Mouse (Mus musculus) thymus, adult 2 months (tissue): Measurements from ENCODE around the gene Gm37240. TPM values are rescaled to one million over a fixed set of nuclear protein-coding genes. Genes with fewer than 3 reads are reported as not detected.

Experiments
- DNase-seq: peaks from one replicate; pipeline ENCODE4 v3.0.0; 2021
- H3K27ac ChIP-seq: fragments of 200-500 bp; 2 replicates; pipeline ENCODE4 v1.5.1; 2012; ENCODE audit warnings: low read length, control low read depth; ENCODE audit not compliant: control insufficient read depth, insufficient read depth
- H3K27me3 ChIP-seq: fragments of 200-500 bp; 2 replicates; pipeline ENCODE4 v1.6.1; 2012; ENCODE audit warnings: mild to moderate bottlenecking, low read length, moderate library complexity, mixed read lengths; ENCODE audit not compliant: control insufficient read depth, insufficient read depth
- H3K36me3 ChIP-seq: fragments of 200-500 bp; 2 replicates; pipeline ENCODE4 v1.6.1; 2012; ENCODE audit warnings: mild to moderate bottlenecking, low read length, moderate library complexity; ENCODE audit not compliant: control insufficient read depth, insufficient read depth
- H3K4me1 ChIP-seq: fragments of 200-500 bp; replicated peaks from 2 replicates; pipeline ENCODE4 v1.6.1; 2012; ENCODE audit warnings: low read length; ENCODE audit not compliant: control insufficient read depth, insufficient read depth
- H3K4me3 ChIP-seq: fragments of 200-500 bp; 2 replicates; pipeline ENCODE4 v1.5.1; 2012; ENCODE audit warnings: mild to moderate bottlenecking, low read length, control low read depth, moderate library complexity; ENCODE audit not compliant: control insufficient read depth, insufficient read depth
- CTCF ChIP-seq: fragments of 200-500 bp; IDR thresholded peaks from 2 replicates; pipeline ENCODE4 v1.5.1; 2012; ENCODE audit warnings: mild to moderate bottlenecking, control low read depth, low read length, moderate library complexity, borderline replicate concordance; ENCODE audit not compliant: control insufficient read depth, poor library complexity, insufficient read depth; ENCODE audit errors: extremely low read depth
- POLR2A ChIP-seq: fragments of 200-500 bp; IDR thresholded peaks from 2 replicates; pipeline ENCODE4 v1.6.1; 2012; ENCODE audit warnings: mild to moderate bottlenecking, low read length, control low read depth, moderate library complexity; ENCODE audit not compliant: control insufficient read depth, poor library complexity, insufficient read depth; ENCODE audit errors: extremely low read depth
- WGBS: fragments of 180-500 bp; shearing (Covaris S2); methylation state at CpG from one replicate; pipeline ENCODE4 v1.1.7; 2018; 5-methylcytosine and 5-hydroxymethylcytosine counted together
- polyA plus RNA-seq: library from polyadenylated mRNA; depleted of rRNA; stranded (reverse); fragments of >200 nt; gene quantifications from 2 replicates; pipeline ENCODE4 v1.2.3, GENCODE M21; 2012

The Gm37240 gene
- polyA plus RNA-seq, 1 experiment = 7.0 TPM

DNA sequence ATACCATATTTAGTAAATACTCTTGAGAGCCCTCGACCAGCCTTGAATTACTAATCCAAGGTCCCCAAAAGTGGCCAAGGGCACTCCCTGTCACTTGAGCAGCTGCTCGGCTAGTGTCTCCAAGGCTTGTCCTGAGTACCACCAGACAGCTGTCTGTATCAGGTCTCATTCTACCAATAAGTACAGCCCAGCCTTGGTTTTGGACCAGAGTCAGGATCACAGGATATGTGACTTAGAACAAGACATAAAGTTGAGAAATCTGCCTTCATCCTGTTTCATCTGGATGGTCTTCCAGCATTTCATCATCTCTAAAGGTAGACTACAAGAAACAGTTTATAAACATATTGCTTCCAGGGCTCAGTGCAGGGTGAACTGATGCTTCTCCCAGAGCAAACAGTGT is 253.6 kb downstream of the Gm37240 start:
- TF ChIP-seq POLR2A (no peak), CTCF (no peak)
- Histone ChIP-seq H3K36me3 (no peaks in the 10 kb centered on the region), H3K4me1 (no peaks in the 10 kb centered on the region), H3K4me3 (no peak overlapping the region), H3K27ac (no peak overlapping the region), H3K27me3 (no peaks in the 10 kb centered on the region)
- DNase-seq = no peak
- WGBS = 92% methylated on average over 2 of the region's 2 CpGs

DNA sequence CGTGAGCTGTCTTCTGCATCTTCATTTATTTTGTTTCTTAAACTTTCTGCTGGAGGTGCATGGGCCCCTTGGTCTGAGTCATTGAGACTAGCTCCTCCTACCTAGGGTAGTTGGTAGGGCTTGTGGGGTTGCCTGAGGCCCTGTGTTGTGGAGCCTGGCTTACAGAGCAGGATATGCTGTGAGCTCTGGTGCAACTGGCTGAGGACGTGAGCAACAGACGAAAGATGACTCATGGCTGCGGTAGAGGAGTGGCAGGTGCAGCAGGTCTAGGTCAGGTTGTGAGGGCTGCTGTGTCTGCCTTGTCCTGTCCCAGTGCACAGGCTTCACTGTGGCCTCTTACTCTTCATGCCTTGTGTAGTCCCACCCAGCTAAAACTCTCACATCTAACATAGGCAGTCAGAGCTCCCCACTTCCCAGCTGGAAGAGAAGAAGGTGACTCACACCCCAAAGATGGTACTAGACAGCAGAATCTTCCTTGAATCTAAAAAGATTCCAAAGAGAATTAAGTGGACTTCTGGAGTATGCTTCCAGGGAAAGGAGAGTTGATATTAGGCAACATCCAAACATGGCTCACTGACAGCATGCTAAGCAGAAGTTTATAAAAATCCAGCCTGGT is 257.3 kb downstream of the Gm37240 start:
- Histone ChIP-seq H3K27me3 (no peaks in the 10 kb centered on the region), H3K36me3 (no peaks in the 10 kb centered on the region), H3K4me1 (no peaks in the 10 kb centered on the region), H3K27ac (no peak overlapping the region), H3K4me3 (no peak overlapping the region)
- no peak for TF ChIP-seq CTCF
- TF ChIP-seq POLR2A = no peak
- WGBS = 94% methylated on average over 4 of the region's 4 CpGs
- DNase-seq = no peak

DNA sequence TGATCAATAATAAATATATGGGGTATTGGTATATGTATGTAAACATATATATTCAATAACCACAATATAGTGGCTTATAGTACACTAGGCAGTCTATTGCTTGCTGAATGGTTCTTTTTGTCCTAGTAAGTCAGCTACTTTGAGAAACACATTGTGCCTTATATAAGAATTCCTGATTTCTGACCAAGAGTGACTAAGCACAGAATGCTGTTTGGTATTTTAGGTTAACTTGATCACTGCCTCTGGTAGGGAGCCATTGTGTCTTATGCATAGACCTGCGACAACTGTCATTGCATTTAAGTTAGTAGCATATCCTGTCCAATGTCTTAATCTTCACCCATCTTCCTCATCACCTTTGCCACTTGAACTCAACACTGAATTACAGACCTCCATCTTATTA is 267.6 kb downstream of the Gm37240 start:
- H3K4me1 ChIP-seq = no peaks in the 10 kb centered on the region
- no peaks in the 10 kb centered on the region for H3K36me3 ChIP-seq
- no peak overlapping the region for H3K27ac ChIP-seq
- H3K4me3 ChIP-seq = no peak overlapping the region
- 95% methylated on average over 1 of the region's 1 CpGs for WGBS
- DNase-seq = no peak
- H3K27me3 ChIP-seq = no peaks in the 10 kb centered on the region
- TF ChIP-seq POLR2A (no peak), CTCF (no peak)

DNA sequence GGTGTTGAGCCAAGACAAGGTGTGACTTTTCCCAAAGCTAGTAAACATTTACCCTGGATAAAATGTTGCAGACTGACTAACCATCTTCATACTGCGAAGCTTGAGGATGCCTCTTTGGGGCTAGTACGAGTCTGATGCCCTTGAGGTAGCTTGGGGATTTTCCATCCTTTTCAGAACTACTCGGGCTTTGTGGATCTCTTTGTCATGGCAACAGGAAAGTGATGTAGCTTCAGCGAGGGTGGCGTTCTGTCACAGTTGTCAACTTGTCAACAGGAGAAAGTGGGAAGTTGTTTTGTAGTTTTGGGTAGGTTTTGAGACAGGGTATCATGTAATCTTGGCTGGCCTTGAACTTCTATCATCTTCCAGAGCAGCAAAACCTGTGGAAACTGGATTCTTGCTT is 268.0 kb downstream of the Gm37240 start:
- no peak for DNase-seq
- Histone ChIP-seq H3K4me1 (no peaks in the 10 kb centered on the region), H3K27ac (no peak overlapping the region), H3K36me3 (no peaks in the 10 kb centered on the region), H3K4me3 (no peak overlapping the region), H3K27me3 (no peaks in the 10 kb centered on the region)
- 94% methylated on average over 5 of the region's 5 CpGs for WGBS
- TF ChIP-seq CTCF = no peak
- no peak for TF ChIP-seq POLR2A

DNA sequence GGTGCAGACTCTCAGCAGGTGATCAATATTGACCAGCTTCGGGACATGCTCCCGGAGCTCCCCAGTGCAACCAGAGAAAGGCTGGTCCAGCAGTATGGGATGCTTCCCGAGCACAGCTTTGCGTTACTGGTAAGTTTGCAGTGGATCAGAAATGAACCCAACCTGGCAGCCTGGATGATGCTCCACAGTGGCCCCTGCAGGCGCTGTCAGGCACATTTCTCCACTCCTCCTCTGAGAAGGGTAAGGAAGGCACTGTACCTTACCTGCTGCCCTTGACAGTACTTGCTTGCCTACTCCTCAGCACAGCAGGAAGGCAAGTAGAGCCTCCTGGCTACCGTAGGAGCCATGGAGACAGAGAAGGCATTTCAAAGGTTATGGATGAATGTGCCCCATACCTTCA is 268.4 kb downstream of the Gm37240 start:
- no peak overlapping the region for H3K4me3 ChIP-seq
- no peaks in the 10 kb centered on the region for H3K27me3 ChIP-seq
- H3K36me3 ChIP-seq = no peaks in the 10 kb centered on the region
- TF ChIP-seq CTCF = no peak
- TF ChIP-seq POLR2A = no peak
- WGBS = 96% methylated on average over 6 of the region's 6 CpGs
- no peaks in the 10 kb centered on the region for H3K4me1 ChIP-seq
- no peak for DNase-seq
- H3K27ac ChIP-seq = no peak overlapping the region

DNA sequence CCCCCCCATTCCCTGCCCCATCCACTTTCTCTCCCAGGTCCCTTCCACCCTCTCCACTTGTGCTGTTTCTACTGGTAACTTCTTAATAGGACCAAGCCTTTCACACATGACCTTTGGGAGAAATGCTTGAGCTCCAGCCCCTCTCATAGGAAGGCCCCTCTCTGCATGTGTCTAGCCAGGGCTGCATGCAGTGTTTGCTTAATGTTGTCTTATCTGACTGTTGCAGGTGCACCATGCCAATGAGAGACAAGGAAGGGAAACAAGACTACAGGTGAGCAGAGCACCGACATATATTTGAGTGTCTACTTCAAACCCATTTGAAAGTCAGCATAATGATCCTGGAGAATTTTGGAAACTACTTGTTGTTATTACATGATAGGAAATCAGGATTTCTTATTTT is 270.9 kb downstream of the Gm37240 start:
- no peak for DNase-seq
- TF ChIP-seq POLR2A = no peak
- no peak for TF ChIP-seq CTCF
- H3K27me3 ChIP-seq = no peaks in the 10 kb centered on the region
- no peaks in the 10 kb centered on the region for H3K36me3 ChIP-seq
- no peak overlapping the region for H3K27ac ChIP-seq
- WGBS = 97% methylated on average over 1 of the region's 1 CpGs
- H3K4me1 ChIP-seq = no peaks in the 10 kb centered on the region
- no peak overlapping the region for H3K4me3 ChIP-seq

DNA sequence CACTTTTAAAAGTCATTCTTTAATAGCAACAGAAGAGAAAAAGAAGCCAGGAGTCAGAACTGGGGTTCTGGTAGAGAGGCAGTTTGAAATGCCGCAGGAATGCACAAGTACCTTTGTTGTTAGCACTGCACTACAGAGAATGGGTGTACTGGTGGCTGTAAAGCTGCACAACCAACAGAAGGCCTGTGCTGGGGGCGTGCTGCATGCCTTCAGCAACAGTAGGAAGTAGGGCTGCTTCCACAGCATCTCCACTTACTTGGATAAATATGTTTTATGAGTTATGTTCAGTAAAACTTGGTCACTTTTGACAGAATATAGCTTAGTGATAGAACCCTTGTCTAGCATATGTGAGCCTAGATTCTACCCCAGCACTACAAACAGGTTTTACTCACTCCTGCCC is 279.6 kb downstream of the Gm37240 start:
- Histone ChIP-seq H3K36me3 (no peaks in the 10 kb centered on the region), H3K27ac (no peak overlapping the region), H3K27me3 (no peaks in the 10 kb centered on the region), H3K4me1 (no peaks in the 10 kb centered on the region), H3K4me3 (no peak overlapping the region)
- TF ChIP-seq CTCF = no peak
- TF ChIP-seq POLR2A = no peak
- DNase-seq = no peak
- 93% methylated on average over 2 of the region's 2 CpGs for WGBS
